Mouse (Mus musculus) kidney, embryonic 16.5 days (tissue): Measurements from ENCODE around the gene Gucy2e. TPM values are rescaled to one million over a fixed set of nuclear protein-coding genes. Genes with fewer than 3 reads are reported as not detected.

Source experiments
- ATAC-seq: fragments of 200-750 bp; cut with Nextera tagmentation; 2 replicates; pipeline ENCODE4 v1.8.0; 2017; ENCODE audit warnings: moderate TSS enrichment; ENCODE audit not compliant: low FRiP score, low TSS enrichment
- H3K27ac ChIP-seq: fragments of 300-500 bp; sonication (generic); 2 replicates; pipeline ENCODE4 v1.5.1; 2014; ENCODE audit warnings: low read length
- H3K27me3 ChIP-seq: fragments of 300-500 bp; sonication (generic); 2 replicates; pipeline ENCODE4 v1.6.1; 2014; ENCODE audit warnings: low read length, control low read depth, mixed read lengths; ENCODE audit not compliant: insufficient read depth
- H3K36me3 ChIP-seq: fragments of 300-500 bp; sonication (generic); 2 replicates; pipeline ENCODE4 v1.6.1; 2014; ENCODE audit warnings: low read length, control low read depth, mixed read lengths; ENCODE audit not compliant: insufficient read depth
- H3K4me1 ChIP-seq: fragments of 300-500 bp; sonication (generic); 2 replicates; pipeline ENCODE4 v1.6.1; 2014; ENCODE audit warnings: low read length, control low read depth, mixed read lengths; ENCODE audit not compliant: insufficient read depth
- H3K4me2 ChIP-seq: fragments of 300-500 bp; sonication (generic); replicated peaks from 2 replicates; pipeline ENCODE4 v1.6.1; 2014; ENCODE audit warnings: low read depth, low read length
- H3K4me3 ChIP-seq: fragments of 300-500 bp; sonication (generic); 2 replicates; pipeline ENCODE4 v1.5.1; 2014; ENCODE audit warnings: mild to moderate bottlenecking, low read length
- H3K9ac ChIP-seq: fragments of 300-500 bp; sonication (generic); replicated peaks from 2 replicates; pipeline ENCODE4 v1.6.1; 2014; ENCODE audit warnings: low read length
- H3K9me3 ChIP-seq: fragments of 300-500 bp; sonication (generic); 2 replicates; pipeline ENCODE4 v1.6.1; 2016; ENCODE audit warnings: low read length, control low read depth
- WGBS: fragments of 180-500 bp; shearing (Covaris S2); extraction: QIAGEN DNeasy Blood & Tissue Kit; methylation state at CpG from one replicate; pipeline ENCODE4 v1.1.7; 2014; 5-methylcytosine and 5-hydroxymethylcytosine counted together
- polyA plus RNA-seq: library from polyadenylated mRNA; unstranded; fragments of >200 nt; fragmentation: Nextera tagmentation; extraction: Ambion mirVana; gene quantifications from 2 replicates; pipeline ENCODE4 v1.2.1, GENCODE M21; 2015

Gene Gucy2e
- 0.17 and 0.27 TPM in 2 replicates for polyA plus RNA-seq

GRCm38 (mm10) chr11:69236926-69237260, at the start of gene Gucy2e:
Gene Gucy2e, minus strand, starts transcription at chr11:69237036.
- peak within 1 kb of the TSS; percentile 68 for H3K9ac ChIP-seq
- H3K36me3 ChIP-seq = no peaks in the 10 kb centered on the region
- H3K4me2 ChIP-seq = peak within 1 kb of the TSS; percentile 83
- H3K4me3 ChIP-seq = peak within 1 kb of the TSS; percentile 52
- H3K27me3 ChIP-seq = peaks cover 17% of the 10 kb centered on the region
- H3K9me3 ChIP-seq = no peaks in the 10 kb centered on the region
- no peak for ATAC-seq
- peak within 1 kb of the TSS; percentile 79 for H3K27ac ChIP-seq
- H3K4me1 ChIP-seq = peaks cover 21% of the 10 kb centered on the region
- 21% methylated on average over 13 of the region's 13 CpGs for WGBS

DNA sequence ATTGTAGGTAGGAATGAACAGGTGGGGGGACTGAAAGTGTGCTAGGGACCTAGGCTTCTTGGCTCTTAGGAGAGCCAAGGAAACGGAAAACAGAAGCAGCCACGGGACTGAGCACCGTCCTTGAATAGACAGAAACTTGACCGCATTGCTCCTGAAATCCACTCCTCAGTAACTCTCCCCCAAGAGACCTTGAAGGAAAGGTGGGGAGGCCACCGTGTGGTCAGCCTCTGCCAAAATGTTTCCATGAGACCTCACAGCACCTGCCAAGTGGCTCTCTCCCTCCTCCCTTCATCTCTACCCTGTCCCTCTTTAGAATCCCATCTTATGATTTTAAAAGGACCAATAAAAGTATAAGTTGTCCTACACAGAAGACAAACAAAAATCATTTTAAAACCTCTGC, 40.4 kb upstream of the Gucy2e start:
- no peaks in the 10 kb centered on the region for H3K9me3 ChIP-seq
- H3K4me3 ChIP-seq = no peak overlapping the region
- H3K27ac ChIP-seq = no peak overlapping the region
- H3K36me3 ChIP-seq = no peaks in the 10 kb centered on the region
- 64% methylated on average over 5 of the region's 5 CpGs for WGBS
- no peak overlapping the region for H3K9ac ChIP-seq
- H3K4me1 ChIP-seq = no peaks in the 10 kb centered on the region
- no peak for ATAC-seq
- H3K27me3 ChIP-seq = peaks cover under 1% of the 10 kb centered on the region; the same call in 1 of the 2 replicates
- H3K4me2 ChIP-seq = no peak overlapping the region

DNA sequence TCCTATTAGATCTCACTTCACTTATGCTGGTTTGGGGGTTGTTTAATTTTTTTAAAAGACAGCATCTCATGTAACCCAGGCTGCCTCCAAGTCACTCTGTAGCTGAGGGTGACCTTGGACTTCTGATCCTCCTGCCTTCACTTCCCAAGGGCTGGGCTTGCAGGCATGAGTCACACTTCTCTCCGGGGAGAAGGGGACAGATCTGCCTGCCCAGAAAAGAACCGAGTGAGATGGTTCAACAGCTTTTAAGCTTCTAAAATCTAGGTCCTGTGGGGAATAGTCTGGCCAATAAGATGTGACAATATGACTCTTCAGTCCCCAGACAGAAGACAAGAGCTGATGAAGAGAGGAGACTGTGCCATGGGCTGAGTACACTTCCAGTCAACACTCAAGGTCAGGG, 39.2 kb upstream of the Gucy2e start:
- no peak overlapping the region for H3K27ac ChIP-seq
- H3K9ac ChIP-seq = no peak overlapping the region
- no peak overlapping the region for H3K4me3 ChIP-seq
- no peaks in the 10 kb centered on the region for H3K9me3 ChIP-seq
- H3K36me3 ChIP-seq = no peaks in the 10 kb centered on the region
- H3K4me1 ChIP-seq = no peaks in the 10 kb centered on the region
- ATAC-seq = no peak
- WGBS = 56% methylated on average over 2 of the region's 2 CpGs
- no peak overlapping the region for H3K4me2 ChIP-seq
- no peaks in the 10 kb centered on the region for H3K27me3 ChIP-seq

GRCm38 (mm10) chr11:69275650-69276049, 38.8 kb upstream of the Gucy2e start:
- H3K4me3 ChIP-seq = no peak overlapping the region
- no peaks in the 10 kb centered on the region for H3K4me1 ChIP-seq
- WGBS = 79% methylated on average over 6 of the region's 6 CpGs
- 0 out of 2 replicates have a peak, but pooled peaks cover 2% of the 10 kb centered on the region for H3K27me3 ChIP-seq
- H3K9ac ChIP-seq = no peak overlapping the region
- no peaks in the 10 kb centered on the region for H3K9me3 ChIP-seq
- no peak overlapping the region for H3K27ac ChIP-seq
- no peak for ATAC-seq
- no peak overlapping the region for H3K4me2 ChIP-seq
- H3K36me3 ChIP-seq = no peaks in the 10 kb centered on the region

DNA sequence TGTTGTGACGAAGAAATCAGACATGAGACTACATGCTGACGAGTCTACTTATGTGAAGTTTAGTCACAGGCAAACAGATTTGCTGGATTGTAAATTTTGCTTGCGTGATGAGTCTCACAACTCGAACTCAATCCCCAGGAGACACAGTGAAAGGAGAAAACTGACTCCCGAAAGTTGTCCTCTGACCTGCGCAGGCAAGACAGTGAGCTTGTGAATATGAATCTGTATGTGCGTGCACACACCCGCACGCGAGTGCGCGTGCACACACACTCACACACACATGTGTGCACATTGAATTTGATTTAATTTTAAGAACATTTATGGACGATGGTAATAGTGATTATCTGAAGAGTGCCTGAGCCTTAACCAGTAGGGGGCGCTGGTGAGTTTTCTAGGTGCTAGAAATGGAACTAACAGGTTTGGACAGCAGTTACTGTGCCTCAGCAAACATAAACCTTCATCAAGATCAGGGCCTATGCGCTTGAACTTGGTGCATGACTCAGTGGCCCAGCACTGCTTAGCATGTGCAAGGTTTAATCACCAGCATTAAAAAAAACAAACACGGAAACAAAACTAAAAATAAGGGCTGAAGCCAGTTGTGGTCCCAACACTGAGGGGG, 35.4 kb upstream of the Gucy2e start:
- Histone ChIP-seq H3K4me3 (no peak overlapping the region), H3K27ac (no peak overlapping the region), H3K27me3 (peaks cover 7% of the 10 kb centered on the region; the same call in 1 of the 2 replicates), H3K4me2 (no peak overlapping the region), H3K9me3 (no peaks in the 10 kb centered on the region), H3K4me1 (no peaks in the 10 kb centered on the region; the same call in 1 of the 2 replicates), H3K9ac (no peak overlapping the region), H3K36me3 (no peaks in the 10 kb centered on the region)
- no peak for ATAC-seq
- 41% methylated on average over 16 of the region's 16 CpGs for WGBS

- no peaks in the 10 kb centered on the region for H3K36me3 ChIP-seq
- H3K4me1 ChIP-seq = peaks cover 8% of the 10 kb centered on the region; the same call in 1 of the 2 replicates
- H3K9me3 ChIP-seq = no peaks in the 10 kb centered on the region
- no peak for ATAC-seq
- H3K27me3 ChIP-seq = peaks cover 7% of the 10 kb centered on the region; the same call in 1 of the 2 replicates
- no peak overlapping the region for H3K4me2 ChIP-seq
- H3K4me3 ChIP-seq = no peak overlapping the region
- no peak overlapping the region for H3K27ac ChIP-seq
- WGBS = 16% methylated on average over 13 of the region's 13 CpGs
- 0 out of 2 replicates have a peak overlapping the region, but pooled peaks have one; percentile 15 for H3K9ac ChIP-seq
These were observed 32.7 kb upstream of the Gucy2e start for GRCm38 (mm10) chr11:69269575-69269974.

GRCm38 (mm10) chr11:69268100-69268499, 31.3 kb upstream of the Gucy2e start:
- ATAC-seq = no peak
- no peaks in the 10 kb centered on the region for H3K36me3 ChIP-seq
- peaks cover 8% of the 10 kb centered on the region; the same call in 1 of the 2 replicates for H3K4me1 ChIP-seq
- H3K9ac ChIP-seq = no peak overlapping the region
- peaks cover 7% of the 10 kb centered on the region; the same call in 1 of the 2 replicates for H3K27me3 ChIP-seq
- 82% methylated on average over 13 of the region's 13 CpGs for WGBS
- H3K27ac ChIP-seq = no peak overlapping the region
- H3K4me3 ChIP-seq = no peak overlapping the region
- no peak overlapping the region for H3K4me2 ChIP-seq
- H3K9me3 ChIP-seq = no peaks in the 10 kb centered on the region

GRCm38 (mm10) chr11:69267341-69267740, 30.5 kb upstream of the Gucy2e start:
- no peak for ATAC-seq
- H3K4me1 ChIP-seq = peaks cover 8% of the 10 kb centered on the region; the same call in 1 of the 2 replicates
- no peak overlapping the region for H3K9ac ChIP-seq
- no peaks in the 10 kb centered on the region for H3K36me3 ChIP-seq
- H3K4me3 ChIP-seq = no peak overlapping the region
- H3K4me2 ChIP-seq = no peak overlapping the region
- no peaks in the 10 kb centered on the region for H3K9me3 ChIP-seq
- WGBS = 34% methylated on average over 7 of the region's 7 CpGs
- H3K27ac ChIP-seq = no peak overlapping the region
- peaks cover 7% of the 10 kb centered on the region; the same call in 1 of the 2 replicates for H3K27me3 ChIP-seq

- ATAC-seq = no peak
- Histone ChIP-seq H3K4me2 (peak overlapping the region; percentile 41), H3K9me3 (no peaks in the 10 kb centered on the region), H3K36me3 (no peaks in the 10 kb centered on the region), H3K9ac (no peak overlapping the region), H3K4me3 (peak overlapping the region; percentile 18), H3K27me3 (peaks cover 7% of the 10 kb centered on the region; the same call in 1 of the 2 replicates), H3K4me1 (peaks cover 8% of the 10 kb centered on the region; the same call in 1 of the 2 replicates), H3K27ac (no peak overlapping the region)
- WGBS = 20% methylated on average over 10 of the region's 10 CpGs
These were observed 29.4 kb upstream of the Gucy2e start for GRCm38 (mm10) chr11:69266253-69266652.

GRCm38 (mm10) chr11:69265410-69265809, 28.6 kb upstream of the Gucy2e start:
- peaks cover 4% of the 10 kb centered on the region; the same call in 1 of the 2 replicates for H3K27me3 ChIP-seq
- WGBS = 77% methylated on average over 9 of the region's 9 CpGs

More at GRCm38 (mm10) chr11:69265410-69265809, 28.6 kb upstream of the Gucy2e start:
- Histone ChIP-seq H3K9me3 (no peaks in the 10 kb centered on the region), H3K4me1 (peaks cover 8% of the 10 kb centered on the region; the same call in 1 of the 2 replicates), H3K4me2 (no peak overlapping the region), H3K4me3 (no peak overlapping the region), H3K9ac (no peak overlapping the region), H3K36me3 (no peaks in the 10 kb centered on the region), H3K27ac (no peak overlapping the region)
- ATAC-seq = no peak
